Mouse (Mus musculus): ENCODE measurements at regions not wholly inside any gene's neighbourhood (a gene's known extent, or its start where the extent isn't known, plus 50 kb on each side); places are given as distances from the start of the nearest gene placed in this dataset.

- TF ChIP-seq POLR2A (IDR thresholded peaks at IDR 0.05; ENCODE audit: low read depth, low read length), result no peak
- no peak for TF ChIP-seq CTCF (conservative IDR thresholded peaks at IDR 0.05; ENCODE audit: insufficient read depth, insufficient read length, low read depth, low read length)
Observed at GRCm38 (mm10) chr3:144107664-144108063, 97.4 kb downstream of the Lmo4 start.

Data from kidney, adult 2 months (tissue).